Mouse (Mus musculus): ENCODE measurements around the gene Golt1b. TPM values are rescaled to one million over a fixed set of nuclear protein-coding genes. Genes with fewer than 3 reads are reported as not detected.
"Not testable (repeated sequence)": the region's sequence is repeated elsewhere in the genome, so short reads cannot be mapped to it uniquely, and the experiment has no call there.

Golt1b gene
- polyA plus RNA-seq, 1 experiment from 2014 or later, result 93.3 TPM

GRCm38 (mm10) chr6:142352099-142352498 lies 34.9 kb upstream of the Golt1b start:
- 74% methylated on average over 3 of the region's 3 CpGs for WGBS
- DNase-seq (ENCODE audit: low spot score); H3K4me2 ChIP-seq (ENCODE audit: low read length); H3K27me3 ChIP-seq (replicated peaks; ENCODE audit: control insufficient read depth, insufficient read depth, low read length); H3K27ac ChIP-seq (ENCODE audit: low read depth); H3K4me3 ChIP-seq (ENCODE audit: low read depth, low read length); ATAC-seq (replicated peaks; ENCODE audit: low FRiP score, low TSS enrichment, low read depth); H3K9me3 ChIP-seq (ENCODE audit: control insufficient read depth, low read length); H3K4me1 ChIP-seq (replicated peaks; ENCODE audit: control insufficient read depth, insufficient read depth, low read length); H3K9ac ChIP-seq (ENCODE audit: low read length): not testable (repeated sequence)
- peaks cover 64% of the 10 kb centered on the region for H3K36me3 ChIP-seq (ENCODE audit: control insufficient read depth, insufficient read depth, low read length)

GRCm38 (mm10) chr6:142357106-142357505 lies 29.9 kb upstream of the Golt1b start:
- Histone ChIP-seq H3K9ac (ENCODE audit: low read length) (no peak overlapping the region), H3K4me1 (replicated peaks; ENCODE audit: control insufficient read depth, insufficient read depth, low read length) (no peaks in the 10 kb centered on the region), H3K4me3 (ENCODE audit: low read depth, low read length) (no peak overlapping the region), H3K27me3 (replicated peaks; ENCODE audit: control insufficient read depth, insufficient read depth, low read length) (no peaks in the 10 kb centered on the region), H3K9me3 (ENCODE audit: control insufficient read depth, low read length) (no peaks in the 10 kb centered on the region), H3K27ac (ENCODE audit: low read depth) (no peak overlapping the region), H3K36me3 (ENCODE audit: control insufficient read depth, insufficient read depth, low read length) (peaks cover 69% of the 10 kb centered on the region), H3K4me2 (ENCODE audit: low read length) (no peak overlapping the region)
- 67% methylated on average over 7 of the region's 7 CpGs for WGBS
- no peak for DNase-seq (ENCODE audit: low spot score)
- ATAC-seq (replicated peaks; ENCODE audit: low FRiP score, low TSS enrichment, low read depth), result no peak

- no peak for ATAC-seq (replicated peaks; ENCODE audit: low FRiP score, low TSS enrichment, low read depth)
- peaks cover 63% of the 10 kb centered on the region for H3K36me3 ChIP-seq (ENCODE audit: control insufficient read depth, insufficient read depth, low read length)
- WGBS, result 89% methylated on average over 6 of the region's 6 CpGs
Measured at GRCm38 (mm10) chr6:142362036-142362435, 25.0 kb upstream of the Golt1b start.

GRCm38 (mm10) chr6:142363019-142363576 lies 23.9 kb upstream of the Golt1b start:
- Histone ChIP-seq H3K9ac (ENCODE audit: low read length) (no peak overlapping the region), H3K36me3 (ENCODE audit: control insufficient read depth, insufficient read depth, low read length) (peaks cover 62% of the 10 kb centered on the region), H3K4me1 (replicated peaks; ENCODE audit: control insufficient read depth, insufficient read depth, low read length) (no peaks in the 10 kb centered on the region), H3K27ac (ENCODE audit: low read depth) (no peak overlapping the region), H3K4me2 (ENCODE audit: low read length) (no peak overlapping the region), H3K27me3 (replicated peaks; ENCODE audit: control insufficient read depth, insufficient read depth, low read length) (no peaks in the 10 kb centered on the region), H3K4me3 (ENCODE audit: low read depth, low read length) (no peak overlapping the region), H3K9me3 (ENCODE audit: control insufficient read depth, low read length) (no peaks in the 10 kb centered on the region)
- no peak for DNase-seq (ENCODE audit: low spot score)
- ATAC-seq (replicated peaks; ENCODE audit: low FRiP score, low TSS enrichment, low read depth), result no peak
- WGBS, result 70% methylated on average over 9 of the region's 9 CpGs

More at GRCm38 (mm10) chr6:142362036-142362435, 25.0 kb upstream of the Golt1b start:
- no peak overlapping the region for H3K9ac ChIP-seq (ENCODE audit: low read length)
- no peak for DNase-seq (ENCODE audit: low spot score)
- no peaks in the 10 kb centered on the region for H3K9me3 ChIP-seq (ENCODE audit: control insufficient read depth, low read length)
- no peaks in the 10 kb centered on the region for H3K4me1 ChIP-seq (replicated peaks; ENCODE audit: control insufficient read depth, insufficient read depth, low read length)
- no peak overlapping the region for H3K27ac ChIP-seq (ENCODE audit: low read depth)
- H3K27me3 ChIP-seq (replicated peaks; ENCODE audit: control insufficient read depth, insufficient read depth, low read length), result no peaks in the 10 kb centered on the region
- H3K4me3 ChIP-seq (ENCODE audit: low read depth, low read length), result no peak overlapping the region
- H3K4me2 ChIP-seq (ENCODE audit: low read length), result no peak overlapping the region

- 90% methylated on average over 8 of the region's 8 CpGs for whole genome bisulfite sequencing
- Histone ChIP-seq H3K4me2 (ENCODE audit: low read length) (no peak overlapping the region), H3K4me1 (replicated peaks; ENCODE audit: control insufficient read depth, insufficient read depth, low read length) (no peaks in the 10 kb centered on the region), H3K9ac (ENCODE audit: low read length) (no peak overlapping the region), H3K36me3 (ENCODE audit: control insufficient read depth, insufficient read depth, low read length) (peaks cover 62% of the 10 kb centered on the region), H3K4me3 (ENCODE audit: low read depth, low read length) (no peak overlapping the region), H3K9me3 (ENCODE audit: control insufficient read depth, low read length) (no peaks in the 10 kb centered on the region), H3K27ac (ENCODE audit: low read depth) (no peak overlapping the region), H3K27me3 (replicated peaks; ENCODE audit: control insufficient read depth, insufficient read depth, low read length) (no peaks in the 10 kb centered on the region)
- DNase-seq (ENCODE audit: low spot score) (no peak), ATAC-seq (replicated peaks; ENCODE audit: low FRiP score, low TSS enrichment, low read depth) (no peak)
Measured at GRCm38 (mm10) chr6:142365742-142366472, 21.1 kb upstream of the Golt1b start.

- H3K36me3 ChIP-seq (ENCODE audit: control insufficient read depth, insufficient read depth, low read length), result peaks cover 62% of the 10 kb centered on the region
Measured at GRCm38 (mm10) chr6:142366473-142367018, 20.5 kb upstream of the Golt1b start.

DNA sequence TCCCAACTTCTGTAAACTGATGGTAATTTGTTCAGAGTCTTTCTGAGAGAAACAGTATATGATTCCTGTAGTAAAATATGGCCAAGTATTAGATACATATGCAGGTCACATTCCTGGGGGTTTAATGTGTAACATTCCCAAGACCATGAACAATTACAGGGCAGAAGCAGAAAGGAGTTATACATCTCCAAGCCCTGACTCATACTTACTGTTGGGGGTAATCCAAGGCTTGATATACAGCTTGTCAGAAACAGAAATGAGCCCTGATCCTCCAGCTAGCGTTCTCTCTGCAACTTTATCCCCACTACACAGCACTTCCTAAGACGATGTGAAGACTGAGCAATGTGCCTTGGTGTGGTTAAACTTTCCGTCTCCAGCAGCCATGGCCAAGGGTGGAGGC lies 19.5 kb upstream of the Golt1b start:
- no peak overlapping the region for H3K4me2 ChIP-seq (ENCODE audit: low read length)
- DNase-seq (ENCODE audit: low spot score) (no peak), ATAC-seq (replicated peaks; ENCODE audit: low FRiP score, low TSS enrichment, low read depth) (no peak)
- H3K9ac ChIP-seq (ENCODE audit: low read length), result no peak overlapping the region
- 93% methylated on average over 3 of the region's 3 CpGs for WGBS
- no peak overlapping the region for H3K4me3 ChIP-seq (ENCODE audit: low read depth, low read length)
- H3K27me3 ChIP-seq (replicated peaks; ENCODE audit: control insufficient read depth, insufficient read depth, low read length), result no peaks in the 10 kb centered on the region
- no peaks in the 10 kb centered on the region for H3K4me1 ChIP-seq (replicated peaks; ENCODE audit: control insufficient read depth, insufficient read depth, low read length)
- no peak overlapping the region for H3K27ac ChIP-seq (ENCODE audit: low read depth)
- H3K36me3 ChIP-seq (ENCODE audit: control insufficient read depth, insufficient read depth, low read length), result peaks cover 62% of the 10 kb centered on the region
- no peaks in the 10 kb centered on the region for H3K9me3 ChIP-seq (ENCODE audit: control insufficient read depth, low read length)

More at GRCm38 (mm10) chr6:142366473-142367018, 20.5 kb upstream of the Golt1b start:
- DNase-seq (ENCODE audit: low spot score), result no peak
- no peak overlapping the region for H3K4me3 ChIP-seq (ENCODE audit: low read depth, low read length)
- H3K4me1 ChIP-seq (replicated peaks; ENCODE audit: control insufficient read depth, insufficient read depth, low read length), result no peaks in the 10 kb centered on the region
- no peak overlapping the region for H3K4me2 ChIP-seq (ENCODE audit: low read length)
- no peak for ATAC-seq (replicated peaks; ENCODE audit: low FRiP score, low TSS enrichment, low read depth)
- no peak overlapping the region for H3K27ac ChIP-seq (ENCODE audit: low read depth)
- H3K27me3 ChIP-seq (replicated peaks; ENCODE audit: control insufficient read depth, insufficient read depth, low read length), result no peaks in the 10 kb centered on the region
- H3K9me3 ChIP-seq (ENCODE audit: control insufficient read depth, low read length), result no peaks in the 10 kb centered on the region
- 93% methylated on average over 10 of the region's 10 CpGs for WGBS
- H3K9ac ChIP-seq (ENCODE audit: low read length), result no peak overlapping the region

DNA sequence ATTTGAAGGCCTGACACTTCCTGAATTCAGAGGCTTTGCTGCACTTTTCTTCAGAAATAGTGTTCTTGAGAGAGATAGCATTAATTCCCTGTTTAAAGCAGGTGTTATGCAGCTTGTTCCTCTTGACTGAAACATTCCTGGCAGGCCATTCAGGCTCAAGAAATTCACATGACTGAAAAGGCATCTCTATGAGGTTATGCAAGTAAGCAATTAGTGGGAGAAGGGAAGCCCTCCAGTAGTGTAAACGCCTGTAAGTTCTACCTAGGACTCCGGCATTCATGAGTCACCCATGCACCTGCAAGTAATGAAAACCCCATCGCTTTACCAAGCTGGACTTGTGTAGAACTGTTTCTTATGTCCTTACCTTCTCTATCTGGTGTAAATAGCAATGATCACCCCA lies 17.5 kb upstream of the Golt1b start:
- H3K4me2 ChIP-seq (ENCODE audit: low read length), result no peak overlapping the region
- ATAC-seq (replicated peaks; ENCODE audit: low FRiP score, low TSS enrichment, low read depth) (no peak), DNase-seq (ENCODE audit: low spot score) (no peak)
- no peaks in the 10 kb centered on the region for H3K9me3 ChIP-seq (ENCODE audit: control insufficient read depth, low read length)
- H3K36me3 ChIP-seq (ENCODE audit: control insufficient read depth, insufficient read depth, low read length), result peaks cover 61% of the 10 kb centered on the region
- no peaks in the 10 kb centered on the region for H3K27me3 ChIP-seq (replicated peaks; ENCODE audit: control insufficient read depth, insufficient read depth, low read length)
- no peak overlapping the region for H3K4me3 ChIP-seq (ENCODE audit: low read depth, low read length)
- no peak overlapping the region for H3K27ac ChIP-seq (ENCODE audit: low read depth)
- WGBS, result 88% methylated on average over 3 of the region's 3 CpGs
- H3K4me1 ChIP-seq (replicated peaks; ENCODE audit: control insufficient read depth, insufficient read depth, low read length), result no peaks in the 10 kb centered on the region
- H3K9ac ChIP-seq (ENCODE audit: low read length), result no peak overlapping the region

Measured in intestine, embryonic 14.5 days (tissue).